Mouse (Mus musculus): ENCODE measurements around the gene Phf7. TPM values are rescaled to one million over a fixed set of nuclear protein-coding genes. Genes with fewer than 3 reads are reported as not detected.

Gene Phf7
- total RNA-seq, 1 experiment from 2014 or later = 6.8 TPM

GRCm38 (mm10) chr14:31232404-31233069 is 18.6 kb downstream of the Phf7 start:
- DNase-seq = peak; percentile 48

DNA sequence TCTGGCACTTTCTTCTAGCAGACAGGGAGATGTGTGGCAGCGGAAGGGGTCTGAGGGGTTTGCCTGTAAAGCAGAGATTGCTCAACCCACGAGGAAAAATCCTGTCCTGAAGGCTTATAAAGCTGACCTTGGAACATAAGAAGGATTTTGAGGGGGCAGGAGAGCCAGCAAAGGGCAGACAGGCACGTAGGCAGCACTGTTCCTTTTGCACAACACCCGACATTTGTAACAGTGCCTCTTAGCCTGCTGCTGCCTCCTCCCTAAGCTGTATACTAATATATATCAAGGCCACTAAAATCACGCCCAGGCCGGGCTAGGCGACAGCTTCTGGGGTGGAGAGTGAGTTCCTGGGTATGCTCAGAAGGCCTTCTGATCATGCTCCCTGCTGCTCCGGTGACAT is 20.7 kb downstream of the Phf7 start:
- DNase-seq = peak; percentile 36

- peak; percentile 55 for DNase-seq
These were observed 22.9 kb downstream of the Phf7 start for GRCm38 (mm10) chr14:31228234-31228633.

DNA sequence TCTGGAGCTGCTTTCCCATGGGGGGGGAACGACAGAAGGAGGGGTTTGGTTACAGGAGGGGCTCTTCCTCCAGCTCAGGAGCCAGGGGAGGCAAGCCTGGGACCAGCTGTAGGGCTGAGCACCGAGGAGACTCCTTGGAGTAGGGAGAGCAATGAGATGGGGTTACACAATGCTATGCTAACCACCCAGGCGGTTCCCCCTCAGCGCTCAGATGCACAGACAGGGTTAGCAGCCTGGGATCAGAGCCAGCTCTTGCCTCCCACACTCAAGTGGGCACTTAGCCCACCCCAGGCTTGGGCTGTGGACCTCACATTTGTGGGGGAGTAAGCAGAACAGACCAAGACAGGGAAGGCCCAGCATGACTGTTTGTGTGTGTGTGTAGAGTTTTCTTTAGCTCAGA is 24.1 kb downstream of the Phf7 start:
- no peak for DNase-seq

DNA sequence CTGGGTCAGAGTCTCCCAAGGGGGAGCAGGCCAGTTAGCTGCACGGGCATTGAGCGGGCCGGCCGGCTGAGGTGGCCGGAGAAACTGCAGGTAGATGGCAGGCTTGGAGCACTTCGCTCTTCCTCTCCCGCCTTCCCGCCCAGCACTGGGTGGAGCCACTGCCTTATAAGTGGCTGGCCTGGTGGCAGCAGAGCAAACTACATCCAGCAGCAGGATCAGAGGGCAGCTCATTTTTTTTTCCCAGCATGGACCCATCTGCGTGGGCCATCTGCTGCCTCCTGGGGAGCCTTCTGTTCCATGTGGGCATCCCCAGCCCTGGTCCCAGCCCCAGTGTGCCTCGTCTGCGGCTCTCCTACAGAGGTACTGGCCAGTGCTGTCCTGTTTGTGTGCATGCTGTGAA is 33.5 kb downstream of the Phf7 start, which contains the start of gene Sema3g:
Gene Sema3g, plus strand, starts transcription at position 195 of the 400 bp plus-strand sequence.
- DNase-seq = peak; percentile 84

DNA sequence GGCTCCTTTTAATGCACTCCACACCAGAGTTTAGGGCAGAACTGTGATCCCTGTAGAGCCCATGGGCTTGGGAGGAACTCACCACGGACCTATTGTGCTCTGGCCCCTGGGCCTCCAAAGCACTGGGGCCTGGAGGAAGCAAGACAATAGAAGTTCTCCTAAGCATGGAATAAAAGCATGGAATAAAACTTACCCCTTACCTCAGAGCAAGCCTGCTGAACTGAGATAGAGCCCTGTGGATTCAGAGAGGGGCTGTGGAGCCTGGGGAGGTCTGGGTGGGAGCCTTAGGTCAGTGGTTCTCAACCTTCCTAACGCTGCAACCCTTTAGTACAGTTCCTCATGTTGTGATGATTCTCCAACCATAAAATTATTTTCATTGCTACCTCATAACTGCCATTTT is 34.3 kb downstream of the Phf7 start, which contains the start of gene Nisch:
Gene Nisch, minus strand, starts transcription at position 101 of the 400 bp plus-strand sequence.
- no peak for DNase-seq

- peak; percentile 83 for DNase-seq
These were observed 35.7 kb downstream of the Phf7 start for GRCm38 (mm10) chr14:31215157-31216002.

GRCm38 (mm10) chr14:31214684-31215083 is 36.4 kb downstream of the Phf7 start:
- DNase-seq = no peak

- DNase-seq = no peak
These were observed 37.2 kb downstream of the Phf7 start for GRCm38 (mm10) chr14:31213868-31214267.

GRCm38 (mm10) chr14:31212499-31212898 is 38.6 kb downstream of the Phf7 start:
- DNase-seq = no peak

DNA sequence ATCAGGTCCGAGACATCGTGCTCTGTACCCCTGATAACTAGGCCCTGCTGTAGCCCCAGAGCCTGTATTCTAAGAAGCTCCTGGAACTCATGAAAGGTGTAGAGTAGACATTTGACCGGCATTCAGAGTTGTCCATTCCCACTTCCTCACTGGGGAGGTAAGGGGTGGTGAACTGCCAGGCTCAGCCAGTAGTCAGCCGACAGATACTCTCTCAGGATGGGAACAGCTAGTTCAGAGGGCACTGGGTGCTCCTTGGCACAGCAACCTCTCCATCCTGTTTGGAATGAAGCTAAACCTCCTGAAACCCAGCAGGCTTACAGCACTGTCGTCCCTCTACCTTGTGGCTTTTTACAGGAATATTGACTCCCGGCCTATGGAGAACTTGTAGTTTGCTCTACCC is 39.3 kb downstream of the Phf7 start:
- DNase-seq = no peak

GRCm38 (mm10) chr14:31209133-31209557 is 42.0 kb downstream of the Phf7 start:
- no peak for DNase-seq

DNA sequence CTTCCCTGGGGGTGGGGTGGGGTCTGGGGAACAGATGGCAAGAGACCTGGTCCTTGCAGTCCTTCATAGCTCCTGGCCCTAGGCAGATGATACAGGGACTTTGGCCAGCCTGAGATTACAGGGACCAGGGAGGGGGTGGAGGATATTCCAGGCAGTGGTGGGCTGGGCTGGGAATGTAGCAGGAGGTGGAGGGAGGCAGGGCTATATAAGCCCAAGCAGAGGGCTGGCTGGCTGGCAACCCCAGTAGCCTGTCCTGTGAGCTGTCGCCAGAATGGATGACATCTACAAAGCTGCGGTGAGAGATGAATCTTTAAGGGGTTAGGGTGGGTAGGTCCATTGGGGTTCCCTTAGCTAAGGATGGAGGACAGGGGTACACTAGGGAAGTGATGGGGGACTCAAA is 43.0 kb downstream of the Phf7 start, which contains the start of gene Tnnc1:
Gene Tnnc1, plus strand, starts transcription at position 229 of the 400 bp plus-strand sequence.
- no peak for DNase-seq

DNA sequence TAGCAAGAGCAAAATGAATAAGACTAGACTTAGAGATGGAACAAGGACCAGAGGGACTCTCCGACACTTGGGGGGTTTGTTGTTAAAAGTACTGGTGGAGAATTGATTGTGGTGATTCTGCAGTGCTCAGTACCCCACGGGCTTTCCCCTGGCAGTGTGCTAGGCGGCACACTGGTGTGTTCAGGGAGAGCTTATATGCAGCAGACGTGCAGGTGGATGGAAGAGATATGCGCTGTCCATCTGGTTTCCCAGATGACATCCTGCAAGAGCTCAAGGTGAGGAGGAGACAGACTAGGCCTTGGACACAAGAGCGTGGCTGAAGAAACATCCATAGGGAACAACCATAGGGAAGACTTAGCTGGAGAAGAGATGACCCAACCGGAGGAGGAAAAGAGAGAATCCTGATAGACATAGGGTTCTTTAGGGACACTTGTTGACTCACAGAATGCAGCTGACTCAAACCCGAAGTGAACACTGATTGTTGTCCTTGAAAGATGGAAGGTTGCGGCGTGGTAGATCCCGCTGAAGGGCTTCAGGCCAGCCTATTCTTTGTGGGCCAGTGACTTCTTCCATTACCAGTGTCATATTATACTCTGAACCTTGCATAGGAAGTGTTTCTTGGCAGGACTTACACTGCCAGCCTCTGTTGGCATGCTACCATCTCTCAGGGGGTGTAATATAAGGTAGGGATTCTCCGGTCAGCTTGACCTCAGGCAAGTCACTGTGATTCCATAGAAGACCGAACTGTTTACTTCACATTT is 43.9 kb downstream of the Phf7 start:
- DNase-seq = peak; percentile 55

- peak; percentile 99 for DNase-seq
These were observed 44.6 kb downstream of the Phf7 start for GRCm38 (mm10) chr14:31206472-31206981.

- DNase-seq = peak; percentile 78
These were observed 45.3 kb downstream of the Phf7 start for GRCm38 (mm10) chr14:31205562-31206467.

- DNase-seq = no peak
These were observed 45.9 kb downstream of the Phf7 start for GRCm38 (mm10) chr14:31205244-31205561.

DNA sequence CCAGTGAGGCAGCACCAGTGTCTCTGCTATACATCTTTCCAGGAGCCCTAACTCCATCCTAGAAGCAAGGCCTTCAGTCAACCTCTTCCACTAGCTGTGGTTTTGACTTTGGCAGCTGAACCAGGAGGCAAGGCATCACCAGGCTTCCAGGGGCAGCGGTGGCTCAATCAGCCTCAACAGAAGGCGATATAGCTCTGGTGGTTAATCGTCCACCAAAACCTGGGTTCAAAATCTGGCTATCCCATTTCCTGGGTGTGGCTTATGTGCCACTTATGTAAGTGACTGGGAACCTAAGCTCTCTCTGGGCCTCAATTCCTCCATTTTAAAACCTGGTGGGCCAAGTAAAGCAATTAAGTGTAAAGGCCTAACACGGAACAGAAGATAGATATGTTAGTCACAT is 46.3 kb downstream of the Phf7 start:
- no peak for DNase-seq

- DNase-seq = no peak
These were observed 51.1 kb downstream of the Phf7 start for GRCm38 (mm10) chr14:31200038-31200437.

- DNase-seq = no peak
These were observed 51.5 kb downstream of the Phf7 start for GRCm38 (mm10) chr14:31199599-31199998.

All from adrenal gland, postnatal 14 days (tissue).